Mouse (Mus musculus) inflammation-experienced regulatory T-cells, adult 6 months (primary cell): Measurements from ENCODE around the gene Plxna2. TPM values are rescaled to one million over a fixed set of nuclear protein-coding genes. Genes with fewer than 3 reads are reported as not detected.

ENCODE experiments used
- ATAC-seq: one replicate; pipeline ENCODE4 v1.8.0; 2017
- polyA plus RNA-seq, 3 experiments: library from polyadenylated mRNA; unstranded; fragments of 100-300 nt; shearing (Covaris generic); gene quantifications; one replicate each; pipeline ENCODE4 v1.2.1; 2017

The Plxna2 gene
- polyA plus RNA-seq, 3 experiments from 2014 or later, result 0.15 TPM; not detected in 2

DNA sequence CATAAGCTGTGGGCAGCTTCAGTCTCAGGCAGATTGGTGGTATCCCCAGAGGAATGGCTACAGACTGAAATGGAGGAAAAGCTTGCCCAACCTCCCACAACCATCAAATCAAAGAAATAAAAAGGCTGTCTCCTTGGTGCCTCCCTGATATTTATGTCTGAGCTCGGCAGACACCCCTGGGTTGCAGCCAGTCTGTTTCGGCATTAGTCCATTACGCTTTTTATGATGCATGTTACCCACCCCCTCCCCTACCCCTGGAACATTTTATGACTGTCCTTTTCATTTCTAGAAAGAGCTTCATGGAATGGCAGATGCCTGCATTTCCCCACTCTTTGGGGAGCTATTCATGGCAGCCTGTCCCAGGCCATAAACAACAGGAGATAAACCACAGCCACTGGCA lies 47.7 kb downstream of the Plxna2 start:
- no peak for ATAC-seq

DNA sequence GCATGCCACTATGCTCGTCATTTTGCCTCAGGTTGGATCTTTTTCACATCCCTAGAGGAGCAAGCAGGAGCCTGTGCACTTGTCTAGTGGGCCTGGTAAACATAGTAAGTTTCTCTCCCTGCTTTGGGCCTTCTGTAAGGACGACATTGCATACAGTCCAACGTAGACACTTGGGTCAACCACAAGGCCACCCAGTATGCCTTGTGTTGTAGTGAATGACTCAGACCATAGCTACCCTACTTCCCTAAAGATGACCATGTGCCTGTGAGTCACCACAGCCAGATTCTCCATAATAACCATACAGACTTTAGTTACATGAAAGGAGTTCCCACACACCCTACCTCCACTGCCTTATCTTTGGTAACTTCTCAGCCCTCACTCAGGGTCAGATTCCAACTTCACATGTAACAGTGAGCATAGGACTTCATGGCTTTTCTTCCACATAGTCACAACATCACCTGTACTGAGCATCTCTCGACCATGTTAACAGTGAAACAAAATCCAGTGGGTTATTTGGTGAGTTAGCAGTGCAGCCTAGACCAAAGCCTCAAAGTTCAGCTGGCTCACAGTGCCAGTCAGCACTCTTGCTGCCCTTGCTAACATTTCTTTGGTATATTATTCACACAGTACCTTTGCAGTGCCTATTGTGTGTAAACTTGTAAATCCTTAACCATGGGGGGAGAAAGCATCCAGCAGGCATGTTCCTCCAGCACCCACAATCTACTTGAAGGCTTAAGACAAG lies 53.9 kb downstream of the Plxna2 start:
- no peak for ATAC-seq

DNA sequence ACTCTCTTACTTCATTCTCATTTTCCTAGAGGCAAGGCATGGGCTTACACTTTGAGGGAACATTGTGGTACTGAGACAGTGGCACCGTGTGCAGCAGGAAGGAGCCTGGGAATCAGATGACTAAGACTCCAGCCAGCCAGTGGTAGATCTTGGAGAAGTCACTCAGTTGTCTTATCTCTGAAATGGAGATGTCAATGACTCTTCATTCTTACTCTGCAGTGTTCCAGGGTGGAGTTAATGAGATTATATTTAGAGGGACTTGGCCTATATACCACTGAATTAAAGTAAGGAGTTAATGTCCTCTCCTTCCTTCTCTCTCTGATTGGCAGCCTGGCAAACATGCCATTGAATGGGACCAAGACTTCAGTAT lies 54.5 kb downstream of the Plxna2 start:
- ATAC-seq, result no peak

DNA sequence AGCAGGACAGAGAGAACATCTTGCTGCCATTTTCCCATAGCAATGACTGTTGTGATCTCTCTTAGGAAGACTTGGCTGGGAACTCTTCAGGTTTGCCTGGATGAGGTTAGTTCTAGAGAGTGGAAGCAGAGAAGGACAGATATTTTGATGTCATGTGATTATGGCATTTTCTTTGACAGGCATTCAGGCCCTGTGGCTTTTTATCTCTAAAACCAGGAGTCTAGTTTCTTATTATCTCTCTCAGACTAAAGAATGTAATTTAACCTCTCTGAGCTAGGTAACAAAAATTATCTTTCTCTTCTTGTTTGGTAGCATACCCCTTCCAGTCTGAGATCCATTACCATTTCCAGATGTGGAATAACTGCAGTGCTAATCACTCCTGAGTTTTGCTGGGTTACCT lies 55.2 kb downstream of the Plxna2 start:
- no peak for ATAC-seq

DNA sequence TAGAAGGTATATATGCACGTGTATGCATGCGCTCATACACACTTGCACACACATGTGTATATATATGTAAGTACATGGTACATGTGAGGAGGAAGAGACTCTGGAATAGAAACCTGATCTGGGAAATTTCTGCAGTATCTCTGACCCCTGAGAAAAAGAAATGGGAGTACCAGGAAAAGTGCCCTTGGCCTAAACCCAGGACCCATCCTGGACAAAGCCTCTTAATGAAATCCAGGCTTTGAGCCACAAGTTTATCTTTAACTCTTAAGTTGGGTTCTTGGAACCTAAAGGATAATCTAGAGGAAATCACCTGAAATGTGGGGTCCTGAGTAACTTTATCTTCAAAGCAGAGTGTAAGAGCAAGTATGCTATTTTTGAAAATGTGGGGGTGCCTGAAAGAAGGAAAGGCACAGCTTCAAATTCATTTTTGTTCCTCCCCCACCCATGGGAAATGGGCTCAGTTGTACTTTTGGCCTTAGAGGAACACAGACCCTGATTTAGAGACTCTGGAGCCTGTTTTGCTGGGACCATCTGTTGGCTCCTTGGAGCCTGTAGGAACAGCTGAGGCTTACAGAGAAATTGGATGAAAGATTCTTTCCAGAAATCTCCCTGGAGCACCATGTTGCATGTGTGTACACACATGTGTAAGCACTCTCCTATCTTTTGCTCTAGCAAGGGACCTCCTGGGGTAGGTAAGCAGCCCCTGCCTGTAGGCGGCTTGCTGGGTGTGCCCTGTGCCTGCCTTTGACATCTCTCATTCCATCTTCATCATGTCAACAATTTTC lies 57.3 kb downstream of the Plxna2 start:
- no peak for ATAC-seq

DNA sequence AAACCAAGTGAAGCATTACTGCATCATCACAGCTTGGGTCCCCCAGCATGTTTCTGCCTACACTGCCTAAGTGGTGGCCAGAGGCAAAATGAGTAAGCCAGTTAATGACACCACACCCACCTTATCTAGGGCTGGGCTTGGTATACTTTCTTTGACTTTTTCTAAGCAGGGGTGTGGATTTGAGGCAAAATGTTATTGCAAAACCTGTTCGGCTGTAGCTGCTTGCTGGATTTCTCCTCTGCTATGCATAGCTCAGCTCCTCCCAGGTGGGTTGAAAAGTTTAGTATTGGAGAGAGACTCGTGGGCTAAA lies 57.8 kb downstream of the Plxna2 start:
- ATAC-seq, result no peak

DNA sequence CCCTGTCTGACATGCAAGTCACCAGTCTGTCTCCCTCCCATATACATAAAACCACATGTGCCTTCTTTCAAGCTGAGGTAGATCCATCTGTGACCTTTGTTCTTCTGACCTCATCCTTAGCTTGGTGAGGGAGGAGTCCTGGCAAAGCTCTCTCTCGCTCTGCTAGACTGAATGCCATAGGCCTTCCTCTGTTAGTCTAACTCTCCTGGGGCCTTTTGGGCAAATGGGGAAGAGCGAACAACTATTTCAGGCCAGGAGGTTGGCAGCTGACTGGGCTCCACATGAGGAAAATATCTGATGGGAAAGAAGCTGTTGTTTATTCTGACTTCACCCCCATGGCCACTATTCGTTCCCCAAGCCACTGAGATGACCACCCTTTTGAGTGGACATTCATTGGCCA lies 59.9 kb downstream of the Plxna2 start:
- ATAC-seq, result no peak

DNA sequence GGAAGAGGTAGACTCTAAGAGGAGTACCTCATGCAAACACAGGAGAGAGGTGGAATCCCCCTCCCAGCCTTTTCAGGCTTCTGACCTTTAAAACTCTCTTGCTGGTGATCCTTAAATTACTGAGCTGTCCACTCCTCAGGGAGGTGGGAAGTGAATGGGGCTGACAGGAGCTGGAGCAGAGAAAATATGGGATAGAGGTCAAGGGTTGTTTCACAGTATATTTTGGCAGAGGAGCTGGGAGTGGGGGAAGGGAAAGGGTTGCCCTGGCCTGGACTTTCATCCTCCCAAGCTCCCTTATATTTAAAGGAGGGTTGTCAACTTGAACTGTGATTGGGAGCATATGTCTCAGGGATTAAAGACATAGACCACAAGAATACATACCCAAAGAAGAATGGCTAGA lies 61.1 kb downstream of the Plxna2 start:
- ATAC-seq, result no peak

DNA sequence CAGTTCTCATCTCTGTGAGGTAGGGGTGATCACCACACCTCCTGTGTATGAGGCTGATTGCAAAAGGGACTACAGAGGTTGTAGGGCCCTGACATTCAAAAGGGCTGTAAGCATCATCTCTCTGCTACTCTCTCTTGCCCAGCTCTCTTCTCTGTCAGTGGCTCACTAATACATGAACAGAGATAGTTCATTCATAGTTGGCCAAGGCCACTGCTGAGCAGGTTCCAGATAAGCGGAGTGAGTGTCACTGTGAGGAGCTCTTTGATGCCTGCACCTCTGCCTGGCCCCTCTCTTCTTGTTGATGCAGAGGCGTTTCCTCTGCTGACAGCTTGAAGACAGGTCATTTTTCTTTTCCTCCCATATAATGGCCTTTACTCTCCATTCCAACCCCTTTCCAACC lies 62.1 kb downstream of the Plxna2 start:
- ATAC-seq, result no peak

DNA sequence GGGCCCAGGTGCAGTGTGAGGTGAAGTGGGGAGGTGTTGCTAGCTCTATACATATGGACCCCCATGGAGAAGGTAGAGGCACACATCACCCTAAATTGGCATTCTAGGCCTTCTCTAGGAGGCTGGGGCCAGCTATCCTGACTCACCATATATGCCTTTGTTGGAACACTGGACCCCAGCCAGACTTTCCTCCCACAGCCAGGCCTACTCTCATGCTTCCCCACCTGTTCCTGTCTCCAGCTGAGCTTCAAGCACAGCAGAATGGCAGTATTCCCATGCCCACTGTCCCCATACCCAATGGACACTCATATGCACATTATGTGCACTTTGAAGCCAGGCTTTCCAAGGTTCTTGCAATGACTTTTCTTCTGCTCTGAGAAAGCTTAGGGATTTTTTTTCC lies 64.0 kb downstream of the Plxna2 start:
- ATAC-seq, result no peak

DNA sequence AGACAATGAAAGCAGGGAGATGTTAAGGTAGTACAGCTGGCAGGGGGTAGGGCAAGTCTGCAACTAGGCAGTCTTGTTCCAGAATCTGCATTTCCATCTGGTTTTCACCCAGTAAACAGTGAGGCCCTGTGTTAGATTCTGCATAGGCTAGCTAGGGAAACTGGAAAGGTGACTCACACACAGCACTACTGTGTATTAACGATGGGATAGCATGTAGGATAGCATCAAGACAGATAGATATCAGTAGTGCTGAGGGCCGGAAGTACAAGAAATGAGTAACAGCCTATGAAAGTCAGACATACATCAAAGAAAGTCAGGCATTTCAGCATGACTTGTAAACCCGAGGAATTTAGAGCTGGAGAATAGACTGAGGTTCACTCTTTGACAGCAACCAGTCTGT lies 65.1 kb downstream of the Plxna2 start:
- no peak for ATAC-seq

DNA sequence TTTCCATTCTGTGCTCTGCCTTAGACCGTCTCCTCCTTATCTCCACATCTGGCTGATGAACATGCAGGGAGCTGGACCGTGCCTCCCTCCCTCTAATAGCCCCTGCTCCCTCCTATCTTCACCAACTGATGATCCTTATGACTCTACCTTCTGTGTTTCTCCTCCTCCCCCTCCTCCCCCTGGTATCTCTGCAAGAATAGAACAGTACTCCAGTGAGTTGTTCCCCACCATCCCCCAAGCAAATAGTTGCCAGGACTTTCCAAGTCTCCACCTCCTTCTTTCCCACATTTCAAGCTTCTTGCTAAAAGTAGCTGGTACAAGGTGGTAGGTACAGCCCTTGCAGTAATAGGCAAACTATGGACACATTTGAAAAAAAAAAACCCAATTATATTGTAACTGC lies 67.9 kb downstream of the Plxna2 start:
- ATAC-seq, result no peak

DNA sequence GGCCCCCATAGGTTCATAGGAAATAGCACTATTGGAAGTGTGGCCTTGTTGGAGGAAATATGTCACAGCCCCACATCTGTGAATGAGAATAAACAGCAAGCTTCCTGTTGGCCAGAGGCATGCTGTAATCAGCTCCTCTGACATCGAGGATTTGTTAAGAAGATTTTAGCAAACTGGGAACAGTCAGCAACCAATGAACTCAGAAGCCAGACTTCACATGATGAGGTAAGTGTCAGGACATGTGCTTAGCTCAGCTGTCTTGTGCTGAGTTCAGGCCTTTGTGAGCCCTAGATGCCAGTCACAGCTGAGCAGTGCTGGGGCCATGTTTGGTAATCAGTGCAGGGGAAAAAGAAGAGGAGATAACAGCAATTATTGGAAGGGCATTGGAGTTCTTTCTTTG lies 69.7 kb downstream of the Plxna2 start:
- ATAC-seq, result no peak

DNA sequence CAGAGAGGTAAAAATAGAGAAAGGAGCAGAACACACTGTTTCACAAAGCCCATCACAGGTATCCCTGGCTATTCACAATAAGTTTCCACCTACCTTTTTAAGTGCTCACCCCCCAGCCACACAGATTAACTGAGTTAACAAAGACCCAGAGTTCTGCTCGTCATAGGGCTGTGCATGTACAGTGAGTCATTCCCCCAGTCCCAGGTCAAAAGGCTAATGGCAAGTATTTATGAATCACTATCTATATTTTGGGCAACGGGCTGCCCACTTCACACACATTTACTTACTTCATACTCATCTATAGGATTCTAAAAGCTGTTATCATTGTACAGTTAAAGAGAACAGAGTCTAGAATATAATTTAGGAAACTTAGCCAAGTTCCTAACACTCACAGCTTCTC lies 70.1 kb downstream of the Plxna2 start:
- ATAC-seq, result no peak

DNA sequence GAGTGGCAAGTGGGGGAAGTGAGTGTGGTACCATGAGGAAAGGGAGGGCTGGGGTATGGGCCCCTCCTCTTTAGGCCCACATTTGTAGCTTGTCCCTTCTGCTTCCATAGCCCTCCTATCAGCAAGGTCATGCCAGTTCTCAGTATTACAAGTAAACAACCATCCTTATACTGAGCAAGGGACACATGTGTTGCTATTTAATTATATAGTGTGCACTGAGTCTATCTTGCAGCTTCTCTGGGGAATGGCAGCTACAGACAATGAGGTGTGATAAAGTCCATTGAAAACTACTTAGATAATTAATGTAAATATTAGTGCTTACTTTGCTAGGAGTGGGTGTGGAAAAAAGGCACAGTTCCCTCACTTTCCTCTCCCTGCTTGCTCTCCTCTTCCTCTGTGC lies 75.0 kb downstream of the Plxna2 start:
- no peak for ATAC-seq

DNA sequence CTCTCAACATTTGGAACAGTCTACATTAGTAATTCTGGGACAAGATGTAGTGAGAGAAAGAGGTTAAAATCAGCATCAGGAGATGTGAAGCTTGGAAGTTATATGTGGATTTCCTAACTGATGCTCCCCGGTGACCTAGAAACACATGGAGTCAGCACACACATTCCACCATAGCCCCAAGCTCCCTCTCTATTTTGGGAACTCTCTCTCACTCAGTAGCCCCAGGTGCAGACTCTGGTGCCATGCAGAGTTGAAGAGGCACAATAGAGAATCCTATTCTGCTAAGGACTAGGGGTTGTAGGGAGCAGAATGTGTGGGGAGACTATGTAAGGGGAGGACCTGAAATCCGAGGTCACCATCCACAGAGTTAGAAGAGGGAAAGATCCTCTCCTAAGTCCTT lies 75.5 kb downstream of the Plxna2 start:
- ATAC-seq, result no peak

DNA sequence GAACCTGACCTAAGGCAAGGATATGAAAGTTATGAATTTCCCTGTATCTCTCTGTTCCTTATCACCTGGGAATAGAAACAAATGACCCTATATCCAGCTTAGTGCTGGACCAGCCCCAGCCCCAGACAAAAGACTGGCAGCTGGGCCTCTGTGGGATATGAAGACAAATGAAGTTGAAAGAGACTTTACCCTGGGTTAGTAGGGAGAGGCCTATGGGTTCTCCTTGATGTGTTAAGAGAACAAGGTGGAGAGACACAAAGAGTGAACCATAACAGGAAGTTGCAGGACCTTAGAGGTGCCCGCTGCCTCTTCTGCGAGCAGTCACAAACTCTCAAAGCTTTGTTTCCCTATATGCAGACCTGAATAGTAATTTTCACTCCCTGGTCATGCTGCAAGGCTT lies 76.8 kb downstream of the Plxna2 start:
- no peak for ATAC-seq

DNA sequence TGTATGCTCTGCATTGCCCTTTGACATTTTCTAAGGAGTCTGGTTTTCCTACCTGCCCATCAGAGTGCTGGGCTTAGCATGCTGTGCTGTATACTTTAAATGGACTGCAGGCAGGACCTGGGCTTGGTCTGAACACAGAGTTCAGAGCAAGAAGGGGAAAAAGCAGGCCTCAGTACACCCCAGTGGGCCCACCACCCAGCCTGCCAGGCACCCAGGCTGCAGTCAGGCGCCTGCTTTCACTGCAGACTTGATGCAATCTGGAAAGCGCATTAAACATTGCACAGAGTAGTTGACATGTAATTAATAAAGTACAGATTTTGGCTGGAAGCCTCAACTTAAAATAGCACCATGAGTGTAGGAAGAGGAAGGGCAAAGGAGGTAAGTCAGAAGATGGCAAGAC lies 79.4 kb downstream of the Plxna2 start:
- ATAC-seq, result no peak

DNA sequence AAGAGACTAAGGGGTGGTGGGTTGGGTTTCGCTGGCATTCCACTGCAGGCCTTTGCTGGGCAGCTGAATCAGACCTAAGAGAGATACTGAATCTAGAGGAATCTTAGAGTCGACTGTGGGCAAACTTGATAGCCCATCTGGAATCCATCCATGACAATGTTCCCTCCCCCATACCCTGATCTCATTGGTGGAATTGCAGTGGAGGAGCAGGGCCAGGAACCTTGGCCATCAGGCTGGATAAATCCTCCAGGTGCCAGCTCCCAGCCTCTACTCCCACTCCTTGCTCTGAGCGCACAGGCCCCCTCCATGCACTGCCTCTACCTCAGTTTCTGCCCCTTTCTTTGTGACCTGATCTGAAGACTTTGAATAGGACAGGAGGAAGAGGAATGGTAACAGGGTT lies 81.3 kb downstream of the Plxna2 start:
- ATAC-seq, result no peak

DNA sequence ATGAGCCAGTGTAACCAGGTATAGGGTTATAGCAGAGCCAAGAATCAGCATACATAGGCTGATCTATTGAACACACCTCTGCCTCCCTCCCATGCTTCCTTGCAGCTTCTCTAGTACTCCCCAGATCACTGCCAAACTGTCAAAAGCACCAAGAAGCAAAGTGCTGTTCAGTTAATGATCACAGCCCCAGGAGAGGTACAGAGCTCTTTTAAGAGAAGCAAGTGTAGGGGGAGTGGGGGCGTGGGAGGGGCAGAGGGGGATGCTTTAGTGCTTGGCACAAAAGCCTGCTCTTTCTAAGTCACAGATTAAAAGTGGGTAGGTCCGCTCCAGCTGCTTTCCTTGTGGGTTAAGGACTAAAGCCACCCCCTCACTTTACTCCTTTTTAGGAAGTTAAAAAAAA lies 85.2 kb downstream of the Plxna2 start:
- no peak for ATAC-seq

DNA sequence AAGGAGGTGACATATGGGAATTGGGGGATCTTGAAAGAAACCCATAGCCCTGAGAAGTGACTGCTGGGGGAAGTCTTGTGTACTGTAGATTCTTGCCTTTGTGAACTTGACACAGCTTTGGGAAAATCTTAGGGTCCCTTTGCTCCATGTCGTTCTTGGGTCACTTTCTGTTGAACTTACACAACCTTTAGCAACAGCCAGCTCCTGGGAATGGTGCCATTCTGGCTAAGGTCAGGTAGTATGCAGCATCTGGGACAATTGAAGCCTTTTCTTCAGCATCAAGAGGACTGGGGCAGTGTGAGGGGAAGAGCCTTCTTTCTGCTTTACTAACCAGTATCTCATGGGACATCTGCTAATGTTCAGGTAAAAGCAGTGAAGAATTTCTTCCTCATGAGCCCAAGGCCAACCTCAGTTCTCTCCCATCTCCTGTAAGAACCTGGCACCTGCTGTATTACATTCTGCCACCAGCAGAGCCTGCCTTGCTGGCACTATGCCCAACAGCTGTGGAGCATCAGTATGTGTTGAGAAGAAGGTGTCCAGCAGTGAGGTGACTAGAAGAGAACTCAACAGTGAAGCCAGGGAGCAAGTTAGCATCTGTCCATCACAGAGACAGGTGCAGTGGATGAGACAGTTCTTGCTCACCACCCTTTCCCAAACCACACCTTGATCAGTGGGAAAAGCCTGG lies 86.3 kb downstream of the Plxna2 start:
- ATAC-seq, result no peak

DNA sequence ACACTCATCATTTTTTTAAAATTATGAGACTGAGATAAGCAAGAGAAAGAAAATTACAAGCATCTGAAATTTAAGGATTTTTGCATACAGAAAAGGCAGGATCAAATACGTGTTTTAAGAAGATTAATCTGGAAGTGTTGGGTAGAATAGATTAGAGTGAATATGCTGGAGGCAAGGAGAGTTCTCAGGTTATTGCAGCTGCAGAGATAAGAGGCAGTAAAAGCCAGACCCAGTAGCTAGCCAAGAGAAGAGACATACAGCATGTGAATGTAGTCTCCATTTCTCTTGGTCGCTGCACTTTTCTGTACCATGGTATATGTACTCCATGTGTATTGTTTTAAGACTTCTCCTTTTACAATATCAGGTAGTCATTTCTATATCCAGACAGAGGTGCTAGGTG lies 88.5 kb downstream of the Plxna2 start:
- no peak for ATAC-seq

DNA sequence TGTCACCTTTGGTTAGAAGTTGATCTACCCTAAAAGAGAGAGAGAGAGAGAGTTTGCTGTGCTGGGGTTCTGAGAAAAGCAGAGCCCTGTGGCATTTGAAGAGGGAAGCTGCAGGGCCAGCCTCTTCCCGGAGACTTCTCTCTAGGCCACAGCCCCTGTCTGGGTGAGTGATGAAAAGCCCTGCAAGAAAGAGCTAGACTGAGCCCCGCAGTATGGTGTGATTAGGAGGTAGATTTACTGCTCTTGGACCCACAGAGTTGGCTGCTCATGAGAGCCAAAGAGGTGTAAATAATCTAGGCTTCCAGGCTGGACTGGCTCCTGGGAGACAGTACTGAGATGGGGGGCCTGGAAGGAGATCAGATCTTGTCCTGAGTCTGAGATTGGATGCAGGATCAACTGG lies 94.4 kb downstream of the Plxna2 start:
- ATAC-seq, result no peak
